Mouse (Mus musculus) liver, embryonic 14.5 days (tissue): ENCODE measurements around the gene Gm10260. TPM values are rescaled to one million over a fixed set of nuclear protein-coding genes. Genes with fewer than 3 reads are reported as not detected.

Experiments
- ATAC-seq: fragments of 200-750 bp; cut with Nextera tagmentation; 2 replicates; pipeline ENCODE4 v1.8.0; 2017; ENCODE audit warnings: moderate number of reproducible peaks, mild to moderate bottlenecking, moderate library complexity; ENCODE audit not compliant: insufficient read depth
- DNase-seq, 3 experiments: peaks; one replicate each; pipeline ENCODE4 v3.0.0-alpha.2; 2012 to 2013; ENCODE audit warnings: low read depth in 3 of 3, low spot score in 3 of 3
- H3K27ac ChIP-seq: fragments of 300-500 bp; sonication (generic); 2 replicates; pipeline ENCODE4 v1.5.1; 2014; ENCODE audit warnings: moderate library complexity, mild to moderate bottlenecking, control low read depth, inconsistent platforms
- H3K27me3 ChIP-seq: fragments of 300-500 bp; sonication (generic); 2 replicates; pipeline ENCODE4 v1.6.1; 2014; ENCODE audit warnings: mild to moderate bottlenecking, low read length, moderate library complexity; ENCODE audit not compliant: control insufficient read depth, insufficient read depth
- H3K36me3 ChIP-seq: fragments of 300-500 bp; sonication (generic); replicated peaks from 2 replicates; pipeline ENCODE4 v1.6.1; 2014; ENCODE audit warnings: low read depth; ENCODE audit not compliant: control insufficient read depth, insufficient read depth
- H3K4me1 ChIP-seq, 2 experiments: fragments of 200-500 bp in 1 of 2; fragments of 300-500 bp in 1 of 2; sonication (generic) in 1 of 2; replicated peaks; 2 replicates each; pipeline ENCODE4 v1.6.1; 2012 to 2014; ENCODE audit warnings: antibody characterized with exemption in 1 of 2, inconsistent platforms in 1 of 2, low read length in 1 of 2; ENCODE audit not compliant: control insufficient read depth in 2 of 2, insufficient read depth in 2 of 2
- H3K4me2 ChIP-seq: fragments of 300-500 bp; sonication (generic); 2 replicates; pipeline ENCODE4 v1.6.1; 2014; ENCODE audit warnings: low read depth, mild to moderate bottlenecking, control low read depth, moderate library complexity
- H3K4me3 ChIP-seq, 2 experiments: fragments of 200-500 bp in 1 of 2; fragments of 300-500 bp in 1 of 2; sonication (generic) in 1 of 2; 2 replicates each; pipeline ENCODE4 v1.5.1; 2012 to 2014; ENCODE audit warnings: low read depth in 2 of 2, low read length in 2 of 2, mild to moderate bottlenecking in 2 of 2, control low read depth in 1 of 2, inconsistent platforms in 1 of 2, moderate library complexity in 1 of 2; ENCODE audit not compliant: insufficient read depth in 1 of 2
- H3K9ac ChIP-seq: fragments of 300-500 bp; sonication (generic); replicated peaks from 2 replicates; pipeline ENCODE4 v1.6.1; 2014; ENCODE audit warnings: mild to moderate bottlenecking, control low read depth, moderate library complexity
- H3K9me3 ChIP-seq: fragments of 300-500 bp; sonication (generic); 2 replicates; pipeline ENCODE4 v1.6.1; 2016; ENCODE audit warnings: low read length, mixed read lengths; ENCODE audit not compliant: control insufficient read depth
- CTCF ChIP-seq: IDR thresholded peaks from 2 replicates; pipeline ENCODE4 v1.5.1; 2016; ENCODE audit warnings: antibody characterized with exemption, low read depth, control low read depth
- EP300 ChIP-seq: IDR thresholded peaks from 2 replicates; pipeline ENCODE4 v1.6.1; 2016; ENCODE audit warnings: antibody characterized with exemption, low read depth
- WGBS: fragments of 180-500 bp; shearing (Covaris S2); extraction: QIAGEN DNeasy Blood & Tissue Kit; methylation state at CpG from one replicate; pipeline ENCODE4 v1.1.7; 2014; ENCODE audit not compliant: insufficient replicate concordance; 5-methylcytosine and 5-hydroxymethylcytosine counted together
- polyA plus RNA-seq, 2 experiments: library from polyadenylated mRNA; depleted of rRNA in 1 of 2; stranded (reverse) in 1 of 2; unstranded in 1 of 2; fragments of >200 nt; fragmentation: Nextera tagmentation in 1 of 2; extraction: Ambion mirVana in 1 of 2; gene quantifications; 2 replicates each; pipeline versions ENCODE4 v1.2.1 to v1.2.3; 2012 to 2014

The Gm10260 gene
- polyA plus RNA-seq, 2 experiments = 0.99 to 3.7 TPM

DNA sequence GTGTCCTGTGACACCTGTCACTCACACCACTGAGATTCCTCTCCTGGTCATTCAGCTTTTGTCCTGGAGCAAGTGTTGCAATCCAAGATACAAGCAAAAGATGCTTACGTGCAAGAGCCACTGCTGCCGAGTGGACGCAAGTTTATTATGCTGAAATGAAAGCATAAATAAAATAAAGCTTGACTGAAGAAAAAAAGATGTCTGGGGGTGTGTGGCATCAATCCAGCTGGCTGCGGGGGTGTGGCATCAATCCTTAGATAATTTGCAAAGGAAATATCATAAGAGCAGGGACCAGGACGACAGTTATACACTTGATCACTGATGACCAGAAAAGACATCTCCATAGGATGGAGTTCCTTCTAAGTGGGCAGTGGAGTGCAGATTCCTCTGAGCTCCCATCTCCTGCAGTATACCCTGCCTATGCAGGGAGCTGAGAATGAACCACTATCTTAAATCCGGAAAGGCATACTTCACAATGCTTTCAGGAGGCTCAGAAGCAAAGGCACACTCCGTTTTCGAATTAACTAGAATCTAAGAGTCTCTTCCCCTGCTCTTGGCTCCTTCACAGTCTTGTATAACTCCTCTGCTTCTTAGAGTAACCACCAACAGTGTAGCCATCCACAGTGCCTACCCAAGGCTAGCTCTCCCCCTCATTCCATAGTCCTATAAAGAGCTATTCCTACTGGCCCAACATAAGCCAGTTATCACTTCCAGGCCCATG, 23.2 kb upstream of the Gm10260 start:
- ATAC-seq (no peak), DNase-seq (no peak)
- no peaks in the 10 kb centered on the region for H3K36me3 ChIP-seq
- H3K27ac ChIP-seq = no peak overlapping the region
- 78% methylated on average over 8 of the region's 8 CpGs for WGBS
- no peaks in the 10 kb centered on the region for H3K27me3 ChIP-seq
- no peak for TF ChIP-seq CTCF
- no peak for TF ChIP-seq EP300
- no peak overlapping the region for H3K4me2 ChIP-seq
- no peaks in the 10 kb centered on the region for H3K9me3 ChIP-seq
- no peak overlapping the region for H3K4me3 ChIP-seq
- H3K9ac ChIP-seq = no peak overlapping the region
- H3K4me1 ChIP-seq = peaks cover 32 to 40% of the 10 kb centered on the region in 2 experiments

DNA sequence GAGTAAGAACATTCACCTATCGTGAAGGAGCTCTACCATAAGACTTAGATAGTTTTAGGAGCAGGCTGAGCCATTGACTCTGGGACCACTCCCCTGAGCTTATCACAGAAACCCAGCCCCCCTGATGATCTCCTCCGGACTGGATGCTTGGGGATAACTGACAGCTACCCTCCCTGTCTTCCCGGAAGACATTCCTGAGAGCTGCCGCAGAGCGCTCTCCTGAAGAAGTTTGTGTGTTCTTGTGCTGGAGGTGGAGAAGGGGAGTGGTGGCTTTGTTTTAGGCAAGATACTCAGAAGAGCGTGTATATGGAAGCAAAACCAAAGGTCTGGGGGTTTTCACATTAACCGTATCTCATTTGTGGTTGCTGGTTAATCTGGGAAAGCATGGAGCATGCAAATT, 21.6 kb upstream of the Gm10260 start:
- H3K4me1 ChIP-seq = peaks cover 46 to 50% of the 10 kb centered on the region in 2 experiments

DNA sequence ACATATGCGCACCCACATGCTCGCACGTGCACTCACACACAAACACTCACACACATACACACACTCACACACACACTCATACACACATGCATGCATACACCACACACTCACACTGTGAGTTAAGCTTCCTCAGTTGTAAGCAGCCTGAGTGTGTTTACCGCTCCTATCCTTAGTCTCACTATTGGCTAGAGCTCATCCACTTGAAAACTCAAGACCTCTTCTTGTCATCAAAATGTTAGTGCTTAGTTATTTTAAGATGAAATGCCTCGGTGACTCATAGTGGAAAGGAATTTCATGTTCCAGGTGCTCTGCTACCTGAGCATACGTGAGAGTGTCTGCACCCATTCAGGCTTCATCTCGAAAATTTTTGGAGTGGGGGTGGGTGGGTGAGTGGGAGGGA, 21.2 kb upstream of the Gm10260 start:
- no peak overlapping the region for H3K4me3 ChIP-seq
- TF ChIP-seq CTCF (no peak), EP300 (no peak)
- DNase-seq = no peak
- peak overlapping the region; percentile 3; the same call in 1 of the 2 replicates for H3K4me2 ChIP-seq
- H3K9ac ChIP-seq = no peak overlapping the region; the same call in 1 of the 2 replicates
- 72% methylated on average over 7 of the region's 7 CpGs for WGBS
- peaks cover 49 to 54% of the 10 kb centered on the region in 2 experiments for H3K4me1 ChIP-seq
- no peaks in the 10 kb centered on the region for H3K36me3 ChIP-seq
- no peak for ATAC-seq
- no peaks in the 10 kb centered on the region for H3K9me3 ChIP-seq
- no peaks in the 10 kb centered on the region for H3K27me3 ChIP-seq
- H3K27ac ChIP-seq = peak overlapping the region; percentile 56; the same call in 1 of the 2 replicates

More for the DNA sequence above, 21.6 kb upstream of the Gm10260 start:
- Histone ChIP-seq H3K27me3 (no peaks in the 10 kb centered on the region), H3K27ac (no peak overlapping the region), H3K9ac (no peak overlapping the region), H3K4me2 (no peak overlapping the region), H3K36me3 (no peaks in the 10 kb centered on the region), H3K9me3 (no peaks in the 10 kb centered on the region), H3K4me3 (no peak overlapping the region)
- ATAC-seq = no peak
- WGBS = 33% methylated on average over 7 of the region's 7 CpGs
- DNase-seq = no peak
- no peak for TF ChIP-seq CTCF
- TF ChIP-seq EP300 = no peak

- peak overlapping the region; percentile 56 for H3K27ac ChIP-seq
- 18% methylated on average over 2 of the region's 2 CpGs for whole genome bisulfite sequencing
- H3K27me3 ChIP-seq = no peaks in the 10 kb centered on the region
- ATAC-seq = no peak
- H3K9ac ChIP-seq = no peak overlapping the region; the same call in 1 of the 2 replicates
- H3K4me1 ChIP-seq = peaks cover 59 to 61% of the 10 kb centered on the region in 2 experiments
- H3K36me3 ChIP-seq = no peaks in the 10 kb centered on the region
- H3K4me2 ChIP-seq = no peak overlapping the region
- no peak overlapping the region for H3K4me3 ChIP-seq
- no peak for DNase-seq
- TF ChIP-seq EP300 (no peak), CTCF (no peak)
- no peaks in the 10 kb centered on the region for H3K9me3 ChIP-seq
Measured at GRCm38 (mm10) chr13:97780556-97780955, 20.1 kb upstream of the Gm10260 start.

DNA sequence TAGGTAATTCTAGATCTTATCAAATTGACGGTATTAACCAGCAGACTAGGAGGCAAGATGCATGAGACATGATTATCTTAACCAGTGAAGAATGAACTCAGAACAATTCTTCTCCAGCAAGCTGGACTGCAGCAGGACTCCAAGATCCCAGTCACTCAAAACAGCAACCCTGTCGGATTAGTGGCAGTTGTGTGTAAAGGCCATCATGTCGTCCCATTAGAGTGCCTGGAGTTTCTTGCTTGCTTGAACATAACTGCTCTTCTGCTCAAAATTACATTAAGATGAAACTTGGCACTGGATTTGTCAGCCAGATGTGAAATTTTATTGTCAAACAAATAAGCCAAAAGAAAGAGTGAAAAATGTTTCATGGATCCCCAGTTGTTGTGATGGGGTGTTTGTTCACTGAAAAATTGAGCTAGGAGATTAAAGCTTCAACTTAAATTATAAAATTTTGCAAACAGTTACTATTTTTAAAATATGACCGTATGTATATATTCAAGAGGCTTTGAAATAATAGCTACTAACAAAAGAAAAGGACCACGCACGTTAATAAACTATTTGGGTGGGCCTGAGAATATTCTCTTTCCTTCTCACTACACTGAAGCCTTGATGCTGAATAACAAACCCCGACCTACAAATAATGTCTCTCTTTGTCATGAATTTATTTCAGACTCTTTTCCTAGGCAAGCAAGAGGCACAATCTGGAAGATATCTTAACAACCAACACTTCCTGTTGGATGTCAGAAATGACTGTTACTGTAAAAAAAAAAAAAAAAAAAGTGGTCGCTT, 19.4 kb upstream of the Gm10260 start:
- no peak; the same call in 1 of the 2 replicates for ATAC-seq
- WGBS = 37% methylated on average over 8 of the region's 8 CpGs
- Histone ChIP-seq H3K36me3 (no peaks in the 10 kb centered on the region), H3K4me1 (peaks cover 60 to 61% of the 10 kb centered on the region in 2 experiments), H3K4me3 (no peak overlapping the region), H3K27me3 (no peaks in the 10 kb centered on the region), H3K9me3 (no peaks in the 10 kb centered on the region), H3K27ac (peak overlapping the region; percentile 100), H3K4me2 (peak overlapping the region; percentile 81), H3K9ac (peak overlapping the region; percentile 1; the same call in 1 of the 2 replicates)
- no peak for TF ChIP-seq EP300
- no peak for TF ChIP-seq CTCF
- DNase-seq = no peak
